Comparison of ENCODE assay signal across 14 mouse cellular contexts in the genomic region with DNA sequence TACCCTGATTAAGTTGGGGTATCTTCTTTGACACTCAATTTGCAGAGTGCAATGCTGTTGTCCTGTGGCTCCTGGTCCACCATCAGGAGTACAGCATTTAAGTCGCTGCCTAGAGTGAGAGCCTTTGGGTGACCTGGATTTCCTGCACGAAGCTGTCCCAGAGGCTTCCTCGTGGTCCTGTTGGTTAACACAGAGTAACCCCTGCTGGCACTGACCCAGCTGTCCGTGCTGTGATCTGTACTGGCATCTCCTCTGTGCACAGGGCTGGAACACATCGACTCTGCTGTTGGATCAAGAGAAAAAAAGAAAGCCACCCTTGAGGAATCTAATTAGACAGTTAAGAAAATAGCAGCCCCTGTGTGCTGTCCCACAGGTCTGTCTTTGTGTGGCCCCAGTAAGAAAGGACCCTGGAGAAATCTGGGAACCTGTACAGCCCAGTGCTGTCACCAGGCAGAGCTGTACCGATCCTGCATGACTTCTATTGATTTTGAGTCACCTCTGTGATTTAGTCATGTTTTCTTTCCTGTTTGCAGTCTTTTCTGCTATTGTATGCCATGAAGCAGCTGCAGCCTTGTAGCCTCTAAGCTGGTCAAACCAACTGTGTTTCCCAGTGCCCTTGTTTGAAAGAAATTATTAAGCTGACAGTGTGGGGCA.
A peak's percentile ranks its signal among the peaks of the same experiment; 100 is the strongest.
DNase-seq lines count a peak whose midpoint lies in the region; ATAC-seq lines count a peak whose summit lies in the region.
"Had no signal": no experiment of that assay in that cellular context is flagged by ENCODE, and none has a peak within 500 bp of the region (broad histone marks: within the 10 kb centered on the region; RNA-seq: fewer than 3 reads in every experiment).

No protein-coding gene starts in this region.

- H3K4me3 ChIP-seq in kidney, embryonic 14.5 days (ENCODE audit: low read length): no peak overlapping the region
- no peak overlapping the region for H3K4me3 ChIP-seq in stomach, embryonic 16.5 days (replicated peaks; ENCODE audit: low read length)
- H3K4me3 ChIP-seq: midbrain, embryonic 12.5 days; neural tube, embryonic 12.5 days had no signal

- no peaks in the 10 kb centered on the region for H3K9me3 ChIP-seq in kidney, embryonic 14.5 days (ENCODE audit: control insufficient read depth, low read length)
- no peaks in the 10 kb centered on the region for H3K9me3 ChIP-seq in stomach, embryonic 16.5 days (replicated peaks; ENCODE audit: control insufficient read depth, low read length)
- H3K9me3 ChIP-seq: midbrain, embryonic 12.5 days; neural tube, embryonic 12.5 days had no signal

- no peaks in the 10 kb centered on the region for H3K36me3 ChIP-seq in kidney, embryonic 14.5 days (ENCODE audit: control insufficient read depth, insufficient read depth, low read length)
- H3K36me3 ChIP-seq in stomach, embryonic 16.5 days (ENCODE audit: control insufficient read depth, insufficient read depth, low read length): no peaks in the 10 kb centered on the region
- H3K36me3 ChIP-seq: midbrain, embryonic 12.5 days; neural tube, embryonic 12.5 days had no signal

- no peak overlapping the region for H3K4me2 ChIP-seq in kidney, embryonic 14.5 days (replicated peaks; ENCODE audit: low read depth, low read length)
- H3K4me2 ChIP-seq in stomach, embryonic 16.5 days (ENCODE audit: low read depth, low read length): no peak overlapping the region
- H3K4me2 ChIP-seq: lung, embryonic 14.5 days; midbrain, embryonic 12.5 days; neural tube, embryonic 12.5 days had no signal

- WGBS in kidney, embryonic 14.5 days: 49% methylated on average over 6 of the region's 6 CpGs
- 46% methylated on average over 6 of the region's 6 CpGs for WGBS in stomach, embryonic 16.5 days

- no peak overlapping the region for H3K27ac ChIP-seq in kidney, embryonic 14.5 days (ENCODE audit: low read depth, low read length)
- H3K27ac ChIP-seq in stomach, embryonic 16.5 days (ENCODE audit: low read length): peak overlapping the region; percentile 58; the same call in 1 of the 2 replicates
- H3K27ac ChIP-seq: kidney, postnatal 0 days; midbrain, embryonic 12.5 days; neural tube, embryonic 12.5 days had no signal

- DNase-seq in kidney, adult 11 months: peak; percentile 24
- peak; percentile 29 for DNase-seq in adrenal gland, postnatal 25 days
- DNase-seq in kidney, adult 8-10 months: peak; percentile 11 to 19
- no peak for DNase-seq in frontal cortex, postnatal 14 days (ENCODE audit: low spot score in 2 of 2)
- no peak for DNase-seq in spleen, adult 12 weeks (ENCODE audit: low spot score)
- DNase-seq: embryo, embryonic 11 days; gastrocnemius, postnatal 25 days; heart, postnatal 14 days; lung, embryonic 14.5 days had no signal

- no peak overlapping the region for H3K9ac ChIP-seq in kidney, embryonic 14.5 days (ENCODE audit: low read depth, low read length)
- H3K9ac ChIP-seq in stomach, embryonic 16.5 days (ENCODE audit: low read length): no peak overlapping the region
- H3K9ac ChIP-seq: lung, embryonic 14.5 days; midbrain, embryonic 12.5 days; neural tube, embryonic 12.5 days had no signal

- H3K27me3 ChIP-seq in kidney, embryonic 14.5 days (ENCODE audit: control insufficient read depth, insufficient read depth, low read length): no peaks in the 10 kb centered on the region
- no peaks in the 10 kb centered on the region for H3K27me3 ChIP-seq in stomach, embryonic 16.5 days (ENCODE audit: control insufficient read depth, insufficient read depth, low read length)
- H3K27me3 ChIP-seq: midbrain, embryonic 12.5 days; neural tube, embryonic 12.5 days had no signal

- H3K4me1 ChIP-seq in kidney, embryonic 14.5 days (ENCODE audit: control insufficient read depth, insufficient read depth, low read length): no peaks in the 10 kb centered on the region
- H3K4me1 ChIP-seq in stomach, embryonic 16.5 days (ENCODE audit: control insufficient read depth, insufficient read depth, low read length): peaks cover 3% of the 10 kb centered on the region; the same call in 1 of the 2 replicates
- H3K4me1 ChIP-seq: midbrain, embryonic 12.5 days; neural tube, embryonic 12.5 days had no signal

- ATAC-seq in kidney, embryonic 14.5 days (ENCODE audit: low FRiP score, low TSS enrichment): no peak
- peak; percentile 67; the same call in 1 of the 2 replicates for ATAC-seq in stomach, embryonic 16.5 days (ENCODE audit: insufficient read depth, low FRiP score)

Comparison
In these comparisons a context has a peak if more than half of its experiments do, and no peak if none do; other contexts are left out.
1. DNase-seq: peak in kidney, adult 11 months (single experiment), adrenal gland, postnatal 25 days (single experiment) and kidney, adult 8-10 months (2 of 2); none in frontal cortex, postnatal 14 days (0 of 2) and spleen, adult 12 weeks (single experiment).